Mouse (Mus musculus): ENCODE results near the gene Zfp503. TPM values are rescaled to one million over a fixed set of nuclear protein-coding genes. Genes with fewer than 3 reads are reported as not detected.

Zfp503 gene
- polyA plus RNA-seq, 1 experiment from 2014 or later, result 13.3 TPM

DNA sequence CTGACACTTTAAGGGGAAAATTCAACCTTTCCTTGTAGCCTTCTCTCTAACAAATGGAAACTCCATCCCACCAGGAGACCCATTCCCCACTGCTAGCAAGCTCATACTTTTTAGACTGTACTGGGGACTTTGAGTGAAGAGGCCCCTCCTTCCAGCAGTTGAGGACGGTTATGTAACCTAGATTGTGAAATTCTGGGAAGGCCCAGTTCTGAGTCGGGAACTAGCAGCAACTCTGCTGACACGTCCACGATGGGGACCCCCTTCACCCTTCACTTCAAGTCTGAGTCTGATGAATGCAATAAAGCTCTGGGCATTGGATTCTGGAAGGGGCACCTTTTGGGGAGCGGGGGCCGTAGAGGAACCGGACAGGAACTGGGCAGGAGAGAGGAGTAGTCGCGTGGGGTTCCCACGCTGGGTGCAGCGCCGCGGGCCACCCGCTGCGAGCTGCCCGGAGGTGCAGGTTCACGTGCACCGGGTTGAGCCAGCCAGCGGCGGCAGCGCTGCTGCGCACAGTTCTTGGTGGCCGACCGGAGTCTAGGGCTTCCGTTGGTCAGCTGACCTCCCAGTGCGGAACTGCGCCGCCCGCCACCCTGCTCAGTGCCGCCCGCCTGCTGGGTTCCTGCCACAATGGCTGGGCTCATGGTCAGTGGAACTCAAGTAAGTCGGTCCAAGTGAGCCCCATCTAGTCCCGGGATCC, 30.0 kb upstream of the Zfp503 start, which contains the start of gene Lrmda:
Gene Lrmda (plus strand): TSS at position 461 of the 697 bp plus-strand sequence.
- H3K4me2 ChIP-seq (ENCODE audit: low read depth), result peak within 1 kb of the TSS; percentile 75
- H3K9ac ChIP-seq (ENCODE audit: low read length), result peak within 1 kb of the TSS; percentile 47
- H3K27ac ChIP-seq (ENCODE audit: low read depth, low read length), result no peak within 1 kb of the TSS
- ATAC-seq (ENCODE audit: insufficient read depth, low FRiP score, low TSS enrichment) (peak; percentile 38; the same call in 1 of the 2 replicates), DNase-seq (ENCODE audit: low spot score) (peak; percentile 49)
- peak within 1 kb of the TSS; percentile 27 for H3K4me3 ChIP-seq (ENCODE audit: low read depth, low read length)
- 1% methylated on average over 33 of the region's 33 CpGs for WGBS
- no peaks in the 10 kb centered on the region for H3K9me3 ChIP-seq (ENCODE audit: control insufficient read depth, low read length)
- H3K27me3 ChIP-seq (ENCODE audit: control insufficient read depth, insufficient read depth, low read length), result no peaks in the 10 kb centered on the region
- no peaks in the 10 kb centered on the region for H3K36me3 ChIP-seq (ENCODE audit: control insufficient read depth, insufficient read depth, low read length)
- 0 out of 2 replicates have a peak, but pooled peaks cover 7% of the 10 kb centered on the region for H3K4me1 ChIP-seq (ENCODE audit: control insufficient read depth, insufficient read depth, low read length)

GRCm38 (mm10) chr14:22017011-22017410, 27.6 kb upstream of the Zfp503 start:
- Histone ChIP-seq H3K4me1 (ENCODE audit: control insufficient read depth, insufficient read depth, low read length) (0 out of 2 replicates have a peak, but pooled peaks cover 7% of the 10 kb centered on the region), H3K36me3 (ENCODE audit: control insufficient read depth, insufficient read depth, low read length) (no peaks in the 10 kb centered on the region), H3K27ac (ENCODE audit: low read depth, low read length) (no peak overlapping the region), H3K4me2 (ENCODE audit: low read depth) (no peak overlapping the region), H3K9me3 (ENCODE audit: control insufficient read depth, low read length) (no peaks in the 10 kb centered on the region), H3K4me3 (ENCODE audit: low read depth, low read length) (no peak overlapping the region), H3K27me3 (ENCODE audit: control insufficient read depth, insufficient read depth, low read length) (no peaks in the 10 kb centered on the region), H3K9ac (ENCODE audit: low read length) (no peak overlapping the region)
- no peak for ATAC-seq (ENCODE audit: insufficient read depth, low FRiP score, low TSS enrichment)
- DNase-seq (ENCODE audit: low spot score), result no peak
- 60% methylated on average over 5 of the region's 5 CpGs for WGBS

DNA sequence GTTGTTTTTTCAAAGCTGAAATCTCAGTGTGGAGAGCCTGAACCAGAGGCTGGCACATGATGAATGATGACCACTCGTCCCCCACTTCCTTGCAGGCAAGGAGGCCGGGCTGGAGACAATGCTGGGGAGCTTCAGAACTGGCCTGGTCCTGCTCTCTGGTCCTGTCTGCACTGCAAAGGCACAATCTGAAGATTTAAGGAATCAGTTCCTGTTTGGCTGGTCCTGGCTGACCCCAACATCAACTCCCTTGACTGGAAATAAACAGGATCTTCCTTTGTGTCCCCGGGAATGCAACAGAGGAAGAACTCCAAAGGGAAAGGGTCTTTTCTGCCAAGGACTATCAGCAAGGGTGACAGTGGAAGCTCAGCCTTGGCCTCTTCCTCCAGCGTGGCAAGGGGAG, 25.4 kb upstream of the Zfp503 start:
- Histone ChIP-seq H3K27me3 (ENCODE audit: control insufficient read depth, insufficient read depth, low read length) (no peaks in the 10 kb centered on the region), H3K27ac (ENCODE audit: low read depth, low read length) (no peak overlapping the region), H3K36me3 (ENCODE audit: control insufficient read depth, insufficient read depth, low read length) (no peaks in the 10 kb centered on the region), H3K9ac (ENCODE audit: low read length) (no peak overlapping the region), H3K4me1 (ENCODE audit: control insufficient read depth, insufficient read depth, low read length) (0 out of 2 replicates have a peak, but pooled peaks cover 3% of the 10 kb centered on the region), H3K4me3 (ENCODE audit: low read depth, low read length) (no peak overlapping the region), H3K4me2 (ENCODE audit: low read depth) (no peak overlapping the region), H3K9me3 (ENCODE audit: control insufficient read depth, low read length) (no peaks in the 10 kb centered on the region)
- DNase-seq (ENCODE audit: low spot score) (no peak), ATAC-seq (ENCODE audit: insufficient read depth, low FRiP score, low TSS enrichment) (no peak)
- 56% methylated on average over 4 of the region's 4 CpGs for WGBS

DNA sequence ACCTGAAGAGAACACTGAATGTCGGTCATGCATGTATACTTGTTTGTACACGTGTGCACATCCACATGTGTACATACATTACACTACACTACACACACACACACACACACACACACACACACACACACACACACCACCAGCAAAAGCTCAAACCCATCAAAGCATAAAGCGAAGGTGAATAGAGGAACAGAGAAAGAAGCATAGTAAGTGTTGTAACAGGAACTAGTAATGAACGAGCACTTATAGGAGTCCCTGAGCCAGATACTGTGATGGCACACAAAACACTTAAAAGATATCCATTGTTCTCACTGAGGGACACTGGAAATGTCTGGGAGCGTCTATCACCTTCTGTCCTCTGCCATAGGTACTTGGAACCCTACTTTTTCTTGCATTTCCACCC, 24.9 kb upstream of the Zfp503 start:
- no peaks in the 10 kb centered on the region for H3K9me3 ChIP-seq (ENCODE audit: control insufficient read depth, low read length)
- WGBS, result 83% methylated on average over 5 of the region's 5 CpGs
- no peak for ATAC-seq (ENCODE audit: insufficient read depth, low FRiP score, low TSS enrichment)
- no peaks in the 10 kb centered on the region for H3K27me3 ChIP-seq (ENCODE audit: control insufficient read depth, insufficient read depth, low read length)
- H3K27ac ChIP-seq (ENCODE audit: low read depth, low read length), result no peak overlapping the region
- no peak overlapping the region for H3K4me3 ChIP-seq (ENCODE audit: low read depth, low read length)
- no peaks in the 10 kb centered on the region for H3K36me3 ChIP-seq (ENCODE audit: control insufficient read depth, insufficient read depth, low read length)
- DNase-seq (ENCODE audit: low spot score), result no peak
- H3K4me1 ChIP-seq (ENCODE audit: control insufficient read depth, insufficient read depth, low read length), result 0 out of 2 replicates have a peak, but pooled peaks cover under 1% of the 10 kb centered on the region
- no peak overlapping the region for H3K9ac ChIP-seq (ENCODE audit: low read length)
- H3K4me2 ChIP-seq (ENCODE audit: low read depth), result no peak overlapping the region

DNA sequence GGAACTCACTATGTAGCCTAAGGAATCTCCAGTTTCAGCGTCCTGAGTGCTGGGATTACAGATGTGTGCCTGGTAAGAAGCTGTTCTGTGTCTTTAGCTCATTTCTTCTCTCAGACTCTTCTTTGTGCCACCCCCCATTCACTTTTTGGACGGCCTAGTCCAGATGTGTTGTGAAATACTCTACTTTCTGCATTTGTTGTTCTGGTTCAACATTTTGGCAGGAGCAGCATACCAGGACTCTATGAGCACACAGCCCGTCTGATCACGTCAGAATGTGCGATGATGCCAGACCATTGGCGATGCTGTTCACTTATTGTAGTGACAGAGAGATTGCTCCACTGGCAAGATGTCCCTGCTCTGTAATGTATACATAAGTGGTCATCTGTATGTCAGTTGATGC, 17.6 kb upstream of the Zfp503 start:
- DNase-seq (ENCODE audit: low spot score) (no peak), ATAC-seq (ENCODE audit: insufficient read depth, low FRiP score, low TSS enrichment) (no peak)
- H3K4me3 ChIP-seq (ENCODE audit: low read depth, low read length), result no peak overlapping the region
- H3K27ac ChIP-seq (ENCODE audit: low read depth, low read length), result no peak overlapping the region
- no peak overlapping the region for H3K9ac ChIP-seq (ENCODE audit: low read length)
- H3K27me3 ChIP-seq (ENCODE audit: control insufficient read depth, insufficient read depth, low read length), result no peaks in the 10 kb centered on the region
- H3K4me1 ChIP-seq (ENCODE audit: control insufficient read depth, insufficient read depth, low read length), result peaks cover 5% of the 10 kb centered on the region; the same call in 1 of the 2 replicates
- H3K9me3 ChIP-seq (ENCODE audit: control insufficient read depth, low read length), result no peaks in the 10 kb centered on the region
- WGBS, result 87% methylated on average over 6 of the region's 6 CpGs
- no peak overlapping the region for H3K4me2 ChIP-seq (ENCODE audit: low read depth)
- H3K36me3 ChIP-seq (ENCODE audit: control insufficient read depth, insufficient read depth, low read length), result no peaks in the 10 kb centered on the region

GRCm38 (mm10) chr14:22004943-22005342, 15.5 kb upstream of the Zfp503 start:
- Histone ChIP-seq H3K36me3 (ENCODE audit: control insufficient read depth, insufficient read depth, low read length) (no peaks in the 10 kb centered on the region), H3K4me3 (ENCODE audit: low read depth, low read length) (no peak overlapping the region), H3K4me1 (ENCODE audit: control insufficient read depth, insufficient read depth, low read length) (peaks cover 5% of the 10 kb centered on the region; the same call in 1 of the 2 replicates), H3K4me2 (ENCODE audit: low read depth) (no peak overlapping the region), H3K9ac (ENCODE audit: low read length) (no peak overlapping the region), H3K27ac (ENCODE audit: low read depth, low read length) (no peak overlapping the region), H3K9me3 (ENCODE audit: control insufficient read depth, low read length) (no peaks in the 10 kb centered on the region), H3K27me3 (ENCODE audit: control insufficient read depth, insufficient read depth, low read length) (no peaks in the 10 kb centered on the region)
- 0 out of 2 replicates have a peak, but pooled peaks have one; percentile 23 for ATAC-seq (ENCODE audit: insufficient read depth, low FRiP score, low TSS enrichment)
- DNase-seq (ENCODE audit: low spot score), result peak; percentile 46
- 14% methylated on average over 4 of the region's 4 CpGs for WGBS

- WGBS, result 92% methylated on average over 4 of the region's 4 CpGs
- no peak for ATAC-seq (ENCODE audit: insufficient read depth, low FRiP score, low TSS enrichment)
- H3K9me3 ChIP-seq (ENCODE audit: control insufficient read depth, low read length), result no peaks in the 10 kb centered on the region
Observed at GRCm38 (mm10) chr14:22003631-22004030, 14.2 kb upstream of the Zfp503 start.

GRCm38 (mm10) chr14:22003231-22003630, 13.8 kb upstream of the Zfp503 start:
- Histone ChIP-seq H3K27me3 (ENCODE audit: control insufficient read depth, insufficient read depth, low read length) (no peaks in the 10 kb centered on the region), H3K27ac (ENCODE audit: low read depth, low read length) (no peak overlapping the region), H3K4me2 (ENCODE audit: low read depth) (no peak overlapping the region), H3K9ac (ENCODE audit: low read length) (no peak overlapping the region), H3K4me3 (ENCODE audit: low read depth, low read length) (no peak overlapping the region), H3K9me3 (ENCODE audit: control insufficient read depth, low read length) (no peaks in the 10 kb centered on the region), H3K36me3 (ENCODE audit: control insufficient read depth, insufficient read depth, low read length) (no peaks in the 10 kb centered on the region), H3K4me1 (ENCODE audit: control insufficient read depth, insufficient read depth, low read length) (peaks cover 5% of the 10 kb centered on the region; the same call in 1 of the 2 replicates)
- DNase-seq (ENCODE audit: low spot score) (no peak), ATAC-seq (ENCODE audit: insufficient read depth, low FRiP score, low TSS enrichment) (no peak)
- WGBS, result 95% methylated on average over 1 of the region's 1 CpGs

More at GRCm38 (mm10) chr14:22003631-22004030, 14.2 kb upstream of the Zfp503 start:
- Histone ChIP-seq H3K36me3 (ENCODE audit: control insufficient read depth, insufficient read depth, low read length) (no peaks in the 10 kb centered on the region), H3K27me3 (ENCODE audit: control insufficient read depth, insufficient read depth, low read length) (no peaks in the 10 kb centered on the region), H3K27ac (ENCODE audit: low read depth, low read length) (no peak overlapping the region), H3K4me3 (ENCODE audit: low read depth, low read length) (no peak overlapping the region), H3K4me1 (ENCODE audit: control insufficient read depth, insufficient read depth, low read length) (peaks cover 5% of the 10 kb centered on the region; the same call in 1 of the 2 replicates), H3K4me2 (ENCODE audit: low read depth) (no peak overlapping the region), H3K9ac (ENCODE audit: low read length) (no peak overlapping the region)
- DNase-seq (ENCODE audit: low spot score), result no peak

GRCm38 (mm10) chr14:21999588-21999987, 10.2 kb upstream of the Zfp503 start:
- Histone ChIP-seq H3K4me1 (ENCODE audit: control insufficient read depth, insufficient read depth, low read length) (peaks cover 3% of the 10 kb centered on the region), H3K27me3 (ENCODE audit: control insufficient read depth, insufficient read depth, low read length) (no peaks in the 10 kb centered on the region)
- 89% methylated on average over 4 of the region's 4 CpGs for WGBS

More at GRCm38 (mm10) chr14:21999588-21999987, 10.2 kb upstream of the Zfp503 start:
- DNase-seq (ENCODE audit: low spot score), result no peak
- no peaks in the 10 kb centered on the region for H3K36me3 ChIP-seq (ENCODE audit: control insufficient read depth, insufficient read depth, low read length)
- H3K27ac ChIP-seq (ENCODE audit: low read depth, low read length), result no peak overlapping the region
- H3K4me3 ChIP-seq (ENCODE audit: low read depth, low read length), result no peak overlapping the region
- ATAC-seq (ENCODE audit: insufficient read depth, low FRiP score, low TSS enrichment), result no peak
- no peaks in the 10 kb centered on the region for H3K9me3 ChIP-seq (ENCODE audit: control insufficient read depth, low read length)
- no peak overlapping the region for H3K4me2 ChIP-seq (ENCODE audit: low read depth)
- no peak overlapping the region for H3K9ac ChIP-seq (ENCODE audit: low read length)

Measured in neural tube, embryonic 11.5 days (tissue).